Mouse (Mus musculus) ES-CJ7 (cell line): Measurements from ENCODE around the gene Aff3.

Source experiments
- DNase-seq: peaks from one replicate; pipeline ENCODE4 v3.0.0; 2011; ENCODE audit warnings: low read depth, low spot score

Gene Aff3

DNA sequence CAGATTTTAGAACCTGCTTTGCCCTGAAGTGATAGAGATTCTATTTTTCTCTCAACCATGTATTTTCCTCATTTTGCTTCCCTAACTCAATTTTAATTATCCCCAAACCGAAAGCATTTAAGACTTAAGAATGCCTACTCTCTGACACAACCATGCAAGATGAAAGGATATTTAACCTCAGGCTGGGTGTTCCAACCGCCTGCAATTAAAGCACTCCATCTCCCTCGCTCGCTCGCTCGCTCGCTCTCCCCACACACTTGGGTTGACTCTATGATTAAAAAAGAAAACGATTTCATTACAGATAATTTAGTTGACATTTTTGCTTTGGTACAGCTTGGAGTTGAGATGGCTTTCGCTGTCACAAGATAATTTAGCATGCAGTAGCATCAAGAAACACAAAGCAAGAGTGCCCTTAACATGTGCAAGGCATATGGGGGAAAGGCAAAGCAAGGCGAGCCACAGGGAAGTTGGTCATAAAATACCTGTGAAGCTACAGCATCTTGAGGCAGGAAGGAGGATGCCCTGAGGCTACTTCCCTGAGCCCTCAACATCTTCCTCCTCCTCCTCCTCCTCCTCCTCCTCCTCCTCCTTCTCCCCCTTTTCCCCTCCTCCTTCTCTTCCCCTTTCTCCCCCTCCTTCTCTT is 167.7 kb downstream of the Aff3 start:
- DNase-seq: no peak

DNA sequence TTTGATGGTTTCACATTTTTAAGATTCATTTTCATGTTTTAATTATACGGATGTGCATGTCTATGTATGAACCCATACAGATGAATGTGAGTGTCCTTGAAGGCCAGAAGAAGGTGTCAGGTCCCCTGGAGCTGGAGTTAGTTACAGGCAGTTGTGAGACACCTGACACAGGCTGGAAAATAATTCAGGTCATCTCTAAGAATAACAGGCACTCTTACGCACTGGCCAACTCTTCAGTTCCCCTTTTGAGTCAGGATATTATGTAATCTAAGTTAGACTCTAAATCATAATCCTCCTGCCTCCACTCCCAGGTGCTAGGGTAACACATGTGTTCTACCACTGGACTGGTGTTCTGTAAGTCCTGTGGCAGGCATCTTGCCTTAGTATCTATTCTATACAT is 169.5 kb downstream of the Aff3 start:
- DNase-seq: no peak

DNA sequence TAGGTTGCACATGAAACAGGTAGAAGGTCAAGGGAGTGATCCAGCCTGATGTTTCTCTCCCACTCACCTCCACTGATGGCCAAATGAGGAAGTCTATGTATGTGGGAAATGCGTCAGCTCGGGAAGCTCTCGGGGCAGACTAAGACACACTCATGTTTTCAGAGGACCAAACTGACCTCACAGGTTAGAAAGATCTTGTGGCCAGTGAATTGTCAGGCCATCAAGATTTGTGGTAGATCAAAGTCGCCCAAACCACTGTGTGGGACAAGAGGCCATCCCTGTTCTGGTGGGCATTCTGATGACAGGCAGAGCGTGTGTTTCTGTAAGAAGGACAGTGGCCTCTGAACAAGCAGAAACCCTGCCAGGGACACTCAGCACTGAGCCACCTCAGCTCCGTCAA is 175.0 kb downstream of the Aff3 start:
- no peak for DNase-seq

DNA sequence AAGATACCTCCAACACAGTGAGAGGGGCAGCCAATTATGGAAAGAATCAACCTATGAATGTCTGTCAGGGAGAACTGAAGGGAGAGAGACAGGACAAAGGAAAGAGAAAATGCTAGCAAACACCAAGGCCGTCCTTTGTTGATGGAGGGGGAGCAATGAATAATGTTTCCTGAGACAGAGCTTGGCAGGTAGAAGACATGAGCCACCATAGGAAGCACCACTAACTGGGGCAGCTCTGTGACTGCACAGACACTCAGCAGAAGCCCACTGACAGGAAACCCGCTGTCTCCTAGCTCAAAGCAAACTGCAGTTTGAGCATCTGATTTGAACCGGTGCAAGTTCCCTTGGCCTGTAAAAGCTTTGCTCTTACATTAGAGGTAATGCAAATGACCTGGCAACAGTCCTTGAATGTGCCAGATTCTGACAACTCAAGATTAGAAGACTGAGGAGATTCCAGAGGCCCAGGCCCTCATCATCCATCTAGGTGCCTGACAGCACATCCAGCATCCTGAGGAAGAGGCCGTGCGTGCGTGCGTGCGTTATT is 176.0 kb downstream of the Aff3 start:
- no peak for DNase-seq

DNA sequence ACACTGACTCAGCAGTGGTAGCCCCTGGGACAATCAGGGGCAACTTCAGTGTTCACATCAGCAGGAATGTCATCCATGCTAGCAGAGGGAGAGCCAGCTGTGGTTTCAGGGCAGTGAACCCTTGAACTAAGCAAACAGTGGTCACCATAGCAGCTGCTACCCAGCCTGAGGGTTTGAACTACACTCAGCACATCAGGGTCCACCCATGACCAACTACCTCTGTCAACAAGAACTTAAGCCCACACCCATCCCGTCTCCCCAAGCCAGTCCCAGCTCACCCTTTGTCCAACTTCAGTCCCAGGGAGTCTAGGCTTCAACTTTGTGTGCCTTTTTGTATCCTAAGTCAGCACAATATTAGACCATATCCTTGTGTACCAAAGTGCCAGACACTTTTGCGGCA is 176.9 kb downstream of the Aff3 start:
- DNase-seq: no peak

DNA sequence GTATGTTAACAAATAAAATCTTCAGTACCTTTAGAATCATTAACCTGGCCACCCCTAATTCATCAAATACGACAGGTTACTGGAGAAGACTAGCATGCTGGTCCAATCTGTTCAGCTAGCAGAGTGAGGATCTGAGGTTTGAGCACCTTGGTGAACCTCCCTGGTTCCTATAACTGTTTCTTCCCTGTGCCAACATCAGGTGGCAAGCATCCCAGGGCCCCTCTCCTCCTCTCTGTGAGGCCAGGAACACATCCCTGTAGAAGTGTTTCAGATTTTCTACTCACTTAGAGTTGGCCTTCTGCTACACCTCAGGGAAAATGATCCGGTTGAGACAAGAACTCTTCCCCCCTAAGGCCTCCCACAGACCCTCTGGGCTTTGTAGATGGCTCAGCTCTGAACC is 181.6 kb downstream of the Aff3 start:
- no peak for DNase-seq

DNA sequence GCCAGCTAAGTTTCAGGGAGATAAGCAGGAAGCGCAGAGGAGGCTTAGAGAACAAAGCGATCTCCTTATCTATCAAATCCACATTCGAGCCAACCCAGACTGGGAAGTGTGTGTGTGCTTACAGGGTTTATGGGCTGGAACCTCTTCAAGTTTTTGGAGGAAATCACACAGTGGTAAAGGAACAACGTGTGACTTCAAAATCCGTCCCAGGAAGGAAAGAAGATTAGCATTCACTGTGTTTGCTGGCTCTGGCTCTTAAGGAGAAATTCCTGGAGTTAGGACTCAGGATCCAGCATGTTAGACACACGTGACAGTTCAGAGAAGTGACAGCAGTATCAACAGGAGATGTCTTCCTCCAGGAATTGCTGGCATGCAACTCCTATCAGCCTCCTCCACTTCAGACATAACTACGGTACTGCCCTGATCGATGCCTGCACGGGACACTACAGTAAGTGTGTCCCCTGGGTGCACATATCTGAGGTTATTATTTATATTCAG is 186.5 kb downstream of the Aff3 start:
- no peak for DNase-seq

DNA sequence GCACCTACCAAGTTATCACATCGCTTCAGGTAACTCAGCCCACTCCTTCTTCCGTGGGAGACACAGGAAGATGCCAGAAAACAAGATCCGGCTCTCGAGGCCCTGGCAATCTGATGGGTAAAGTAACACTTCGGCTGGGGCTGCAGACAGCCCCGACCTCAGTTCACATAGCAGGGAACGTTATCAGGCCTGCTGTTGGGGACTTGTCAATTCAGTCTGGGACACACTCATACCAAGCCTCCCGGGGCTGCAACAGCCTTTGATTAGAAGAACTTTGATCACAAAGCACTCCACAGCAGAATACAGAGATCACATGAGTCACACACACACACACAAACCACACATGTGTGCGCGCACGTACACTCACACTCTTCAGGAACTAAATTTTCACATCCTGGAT is 193.9 kb downstream of the Aff3 start:
- no peak for DNase-seq

DNA sequence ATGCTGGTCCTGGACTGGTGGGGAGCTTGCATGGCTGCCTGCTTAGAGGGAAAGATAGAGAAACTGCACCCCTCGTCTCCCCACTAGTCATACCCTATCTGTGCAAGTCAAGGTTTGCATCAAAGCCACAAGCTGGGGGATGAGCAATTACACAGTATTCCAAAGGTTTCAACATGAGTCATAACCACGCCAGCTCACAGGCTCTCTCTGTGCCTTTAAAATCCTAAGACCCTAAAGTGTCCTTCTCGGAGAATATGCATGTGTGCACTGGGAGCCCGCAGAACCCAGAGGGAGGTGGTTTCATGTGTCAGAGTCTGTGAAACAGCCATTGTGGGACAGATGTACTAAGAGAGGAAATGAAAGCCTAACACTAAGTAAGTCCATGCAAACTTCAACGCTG is 194.6 kb downstream of the Aff3 start:
- DNase-seq: no peak

GRCm38 (mm10) chr1:38467305-38468083 is 197.3 kb downstream of the Aff3 start:
- no peak for DNase-seq

DNA sequence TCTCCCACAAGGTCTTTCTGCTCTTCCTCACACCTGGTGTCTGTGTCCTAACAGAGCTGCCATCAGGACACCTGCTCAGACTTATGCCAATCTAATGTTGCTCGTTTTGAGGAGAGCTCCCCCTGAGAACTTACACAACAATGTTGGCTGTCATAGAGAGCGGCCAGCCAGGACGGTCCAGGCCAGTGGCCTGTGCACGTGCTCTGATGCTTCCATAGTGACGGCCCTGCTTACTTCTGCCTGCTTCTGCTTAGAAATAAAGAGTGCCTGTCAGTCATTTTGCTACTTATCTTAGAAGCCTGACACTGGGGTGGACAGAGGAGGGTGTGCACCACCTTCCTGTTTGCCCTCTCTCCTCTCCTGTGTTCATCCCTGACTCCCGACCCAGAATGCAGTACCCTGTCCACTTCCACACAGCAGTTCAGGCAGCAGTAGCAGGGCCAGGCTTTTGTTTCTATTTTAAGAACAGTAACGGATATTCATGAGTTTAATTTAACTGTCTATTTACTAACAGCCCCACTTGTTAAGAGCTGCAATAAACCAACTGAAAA is 208.0 kb downstream of the Aff3 start:
- no peak for DNase-seq

DNA sequence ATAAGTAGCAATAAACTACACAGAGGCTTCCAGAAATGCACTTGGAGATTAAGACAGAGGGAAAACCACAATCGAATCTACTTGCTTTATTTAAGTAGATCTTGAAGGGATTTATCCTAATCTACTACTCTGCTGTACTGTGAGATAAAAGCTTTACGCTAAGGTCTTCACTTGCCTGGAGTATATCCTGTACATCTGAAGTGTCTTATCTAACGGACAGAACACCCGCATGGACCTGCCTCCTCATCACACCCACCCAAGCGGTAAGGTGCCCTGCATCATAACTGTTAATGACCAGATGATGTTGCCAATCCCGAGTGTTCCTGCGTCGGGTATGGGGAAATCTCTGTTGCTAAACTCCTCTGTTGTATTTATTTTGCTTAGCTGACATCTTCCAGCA is 209.8 kb downstream of the Aff3 start:
- no peak for DNase-seq

DNA sequence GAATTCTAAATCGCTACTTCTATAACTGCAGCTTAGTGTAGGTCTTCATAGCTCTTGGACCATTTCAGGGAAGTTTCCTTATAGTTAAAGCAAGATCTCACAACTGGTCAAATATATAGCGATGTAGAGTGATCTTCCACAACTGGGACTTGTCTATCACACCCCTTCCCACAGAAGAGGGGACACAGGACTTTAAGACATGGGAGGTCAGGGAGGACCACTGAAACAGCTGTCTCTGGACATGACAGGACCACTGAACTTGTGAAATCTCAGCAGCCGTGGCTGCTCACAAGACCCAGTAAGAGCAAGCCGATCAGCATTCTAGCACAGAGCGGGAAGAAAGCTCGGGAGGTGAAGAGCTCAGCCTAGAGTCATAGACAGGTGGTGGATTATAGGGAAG is 213.4 kb downstream of the Aff3 start:
- no peak for DNase-seq

DNA sequence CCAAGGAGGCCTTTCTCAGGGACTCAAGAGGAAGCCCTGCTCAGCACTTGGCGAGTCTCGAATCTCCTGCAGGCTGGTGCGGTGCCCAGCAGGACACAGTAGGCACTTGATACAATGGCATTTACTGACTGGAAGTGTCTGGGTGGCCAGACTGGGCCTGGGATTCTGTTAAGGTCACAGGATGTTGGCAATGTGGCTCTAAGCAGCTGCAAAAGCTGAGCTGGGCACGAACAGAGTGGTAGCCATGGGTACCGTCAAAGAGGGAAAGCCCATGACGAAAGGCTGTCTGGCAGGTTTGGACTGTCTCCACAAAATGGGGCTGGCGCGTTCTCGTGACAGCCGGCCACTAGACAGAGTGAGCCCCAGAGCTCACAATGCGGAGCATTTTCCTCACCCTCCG is 214.1 kb downstream of the Aff3 start:
- no peak for DNase-seq

- no peak for DNase-seq
These were observed 214.8 kb downstream of the Aff3 start for GRCm38 (mm10) chr1:38449816-38450478.

DNA sequence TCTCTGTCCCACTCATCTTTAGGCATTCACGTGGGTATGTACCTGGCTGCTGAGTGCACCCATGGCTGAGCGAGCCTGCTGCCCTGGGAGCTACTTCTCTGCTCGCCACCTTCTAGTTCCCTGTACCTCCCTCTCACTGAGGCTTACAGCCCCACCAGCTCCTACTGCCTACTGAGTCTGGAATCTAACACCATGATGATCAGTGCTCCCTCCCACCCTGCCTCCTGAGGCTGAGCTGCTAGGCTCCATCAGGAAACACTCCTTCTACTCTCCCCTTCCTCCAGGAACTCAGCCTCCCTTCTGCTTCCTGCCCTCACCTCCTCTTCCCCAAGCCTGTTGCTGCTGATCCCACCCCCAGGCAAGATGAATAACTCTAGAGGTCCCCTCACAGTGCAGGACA is 215.9 kb downstream of the Aff3 start:
- no peak for DNase-seq

GRCm38 (mm10) chr1:38447581-38447980 is 217.2 kb downstream of the Aff3 start:
- DNase-seq: no peak

GRCm38 (mm10) chr1:38446152-38446820 is 218.5 kb downstream of the Aff3 start:
- DNase-seq: no peak

DNA sequence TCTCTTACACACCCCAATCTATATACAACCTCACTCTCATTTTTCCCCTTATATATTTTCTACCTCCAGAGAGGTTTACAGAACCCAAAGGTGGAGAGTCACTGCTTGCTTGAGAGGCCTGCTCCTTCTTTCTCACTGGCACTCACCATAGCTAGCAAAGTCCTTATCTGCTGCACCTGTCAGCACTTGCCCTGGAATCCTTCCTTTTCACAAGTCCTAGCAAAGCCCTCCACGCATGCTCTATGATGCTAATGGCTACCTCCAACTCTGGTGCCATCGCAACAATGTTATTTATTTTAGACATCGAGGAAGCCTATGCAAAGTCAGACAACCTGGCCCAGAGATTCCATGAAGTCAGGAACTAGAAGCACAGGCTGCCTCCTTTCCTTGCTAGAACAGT is 221.9 kb downstream of the Aff3 start:
- DNase-seq: no peak

GRCm38 (mm10) chr1:38442479-38442878 is 222.3 kb downstream of the Aff3 start:
- DNase-seq: no peak

DNA sequence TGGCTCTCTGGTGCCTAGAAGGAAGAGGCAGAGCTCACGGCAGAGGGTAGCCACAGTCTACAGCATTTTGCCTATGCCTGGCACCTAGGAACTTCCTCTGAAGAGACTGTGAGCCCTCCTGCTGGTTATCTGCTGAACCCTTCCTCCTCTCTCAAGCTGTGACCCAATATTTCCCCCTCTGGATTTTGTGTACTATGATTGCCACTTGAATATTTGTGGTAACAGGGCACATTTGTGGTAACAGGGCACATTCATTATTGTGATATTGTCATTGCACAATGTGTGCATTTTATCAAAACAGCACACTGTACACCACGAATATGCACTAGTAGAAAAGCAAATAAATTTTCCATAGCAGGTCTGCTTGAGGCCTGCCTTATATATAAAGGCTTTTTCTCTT is 223.0 kb downstream of the Aff3 start:
- no peak for DNase-seq

GRCm38 (mm10) chr1:38440471-38440815 is 224.3 kb downstream of the Aff3 start:
- no peak for DNase-seq
